Mouse (Mus musculus) hindbrain, embryonic 13.5 days (tissue): ENCODE results near the gene Rufy3. TPM values are rescaled to one million over a fixed set of nuclear protein-coding genes. Genes with fewer than 3 reads are reported as not detected.

Experiments
- ATAC-seq: fragments of 200-750 bp; cut with Nextera tagmentation; 2 replicates; pipeline ENCODE4 v1.8.0; 2017; ENCODE audit warnings: moderate TSS enrichment; ENCODE audit not compliant: low FRiP score
- H3K27ac ChIP-seq: fragments of 300-500 bp; sonication (generic); 2 replicates; pipeline ENCODE4 v1.5.1; 2015; ENCODE audit warnings: inconsistent platforms, mild to moderate bottlenecking, moderate library complexity
- H3K27me3 ChIP-seq: fragments of 300-500 bp; sonication (generic); 2 replicates; pipeline ENCODE4 v1.6.1; 2015; ENCODE audit warnings: mild to moderate bottlenecking, inconsistent platforms
- H3K36me3 ChIP-seq: fragments of 300-500 bp; sonication (generic); 2 replicates; pipeline ENCODE4 v1.6.1; 2015; ENCODE audit warnings: mild to moderate bottlenecking, inconsistent platforms
- H3K4me1 ChIP-seq: fragments of 300-500 bp; sonication (generic); replicated peaks from 2 replicates; pipeline ENCODE4 v1.6.1; 2015; ENCODE audit warnings: inconsistent platforms
- H3K4me2 ChIP-seq: fragments of 300-500 bp; sonication (generic); 2 replicates; pipeline ENCODE4 v1.6.1; 2015; ENCODE audit warnings: inconsistent platforms, mild to moderate bottlenecking, moderate library complexity
- H3K4me3 ChIP-seq: fragments of 300-500 bp; sonication (generic); 2 replicates; pipeline ENCODE4 v1.5.1; 2015; ENCODE audit warnings: mild to moderate bottlenecking, inconsistent platforms
- H3K9ac ChIP-seq: fragments of 300-500 bp; sonication (generic); 2 replicates; pipeline ENCODE4 v1.6.1; 2015; ENCODE audit warnings: mild to moderate bottlenecking, inconsistent platforms
- H3K9me3 ChIP-seq: fragments of 300-500 bp; sonication (generic); 2 replicates; pipeline ENCODE4 v1.6.1; 2016; ENCODE audit warnings: inconsistent platforms
- WGBS: fragments of 180-500 bp; shearing (Covaris S2); methylation state at CpG from one replicate; pipeline ENCODE4 v1.1.7; 2015; 5-methylcytosine and 5-hydroxymethylcytosine counted together
- polyA plus RNA-seq: library from polyadenylated mRNA; unstranded; fragments of >200 nt; fragmentation: Nextera tagmentation; extraction: Ambion mirVana; gene quantifications from 2 replicates; pipeline ENCODE4 v1.2.1, GENCODE M21; 2015

The Rufy3 gene
- polyA plus RNA-seq, 1 experiment from 2014 or later: 299 TPM

- Histone ChIP-seq H3K27me3 (no peaks in the 10 kb centered on the region), H3K4me1 (peaks cover 34% of the 10 kb centered on the region), H3K4me3 (peak overlapping the region; percentile 83), H3K36me3 (no peaks in the 10 kb centered on the region), H3K4me2 (peak overlapping the region; percentile 79), H3K27ac (peak overlapping the region; percentile 84), H3K9me3 (no peaks in the 10 kb centered on the region), H3K9ac (peak overlapping the region; percentile 91)
- ATAC-seq: peak; percentile 95
- WGBS: 25% methylated on average over 9 of the region's 9 CpGs
Measured at GRCm38 (mm10) chr5:88583271-88584031, 18.6 kb downstream of the Rufy3 start.

GRCm38 (mm10) chr5:88584061-88584460 is 19.2 kb downstream of the Rufy3 start:
- peak overlapping the region; percentile 79 for H3K4me2 ChIP-seq
- peak; percentile 33 for ATAC-seq
- peak overlapping the region; percentile 84 for H3K27ac ChIP-seq
- WGBS: 12% methylated on average over 9 of the region's 9 CpGs
- no peaks in the 10 kb centered on the region for H3K9me3 ChIP-seq
- no peaks in the 10 kb centered on the region for H3K27me3 ChIP-seq
- H3K4me1 ChIP-seq: peaks cover 40% of the 10 kb centered on the region
- H3K4me3 ChIP-seq: peak overlapping the region; percentile 83
- H3K36me3 ChIP-seq: no peaks in the 10 kb centered on the region
- peak overlapping the region; percentile 91 for H3K9ac ChIP-seq

DNA sequence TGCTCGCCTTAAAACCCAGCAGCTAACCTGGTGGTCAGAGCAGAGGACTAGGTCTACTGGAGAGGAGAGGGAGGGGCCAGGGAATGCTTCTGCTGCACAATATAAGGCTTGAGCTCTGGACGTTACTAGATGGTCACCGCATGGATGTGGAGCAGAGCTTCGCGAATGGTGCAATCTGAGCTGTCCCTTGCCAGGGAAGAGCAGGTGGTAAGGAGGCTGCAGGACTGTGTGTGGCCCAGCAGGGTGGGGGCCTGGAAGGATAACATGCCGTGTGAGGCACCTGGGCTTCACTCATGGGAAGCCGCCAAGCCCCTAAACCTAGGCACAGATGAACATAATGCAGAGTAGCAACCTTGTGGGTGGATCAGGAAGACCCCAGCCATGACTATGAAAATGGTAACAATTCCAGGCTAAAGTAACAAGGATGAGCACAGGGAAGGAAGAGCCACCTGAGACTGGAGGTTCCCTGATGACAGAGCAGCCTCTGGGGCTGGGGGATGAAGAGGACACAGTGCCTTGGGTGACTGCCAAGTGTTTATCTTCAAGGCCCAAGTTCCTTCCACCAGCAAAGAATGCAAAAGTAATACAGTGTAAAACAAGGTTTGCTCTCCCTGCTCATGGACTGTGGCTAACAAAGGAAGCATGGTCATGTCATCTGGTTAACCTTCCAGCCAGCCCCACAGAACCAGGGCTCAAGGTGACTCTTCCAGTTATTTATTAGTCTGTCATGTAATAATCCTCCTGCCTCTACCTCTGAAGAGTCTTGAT is 21.8 kb downstream of the Rufy3 start:
- no peak for ATAC-seq
- Histone ChIP-seq H3K4me2 (peak overlapping the region; percentile 79), H3K27me3 (no peaks in the 10 kb centered on the region), H3K9me3 (no peaks in the 10 kb centered on the region), H3K36me3 (peaks cover 6% of the 10 kb centered on the region), H3K27ac (peak overlapping the region; percentile 9), H3K9ac (peak overlapping the region; percentile 91), H3K4me3 (peak overlapping the region; percentile 83), H3K4me1 (peaks cover 51% of the 10 kb centered on the region)
- 48% methylated on average over 7 of the region's 7 CpGs for WGBS

GRCm38 (mm10) chr5:88587211-88587934 is 22.5 kb downstream of the Rufy3 start:
- H3K27me3 ChIP-seq: no peaks in the 10 kb centered on the region
- H3K4me1 ChIP-seq: peaks cover 51% of the 10 kb centered on the region
- H3K4me2 ChIP-seq: peak overlapping the region; percentile 79
- H3K36me3 ChIP-seq: peaks cover 9% of the 10 kb centered on the region
- H3K9me3 ChIP-seq: no peaks in the 10 kb centered on the region
- WGBS: 19% methylated on average over 13 of the region's 13 CpGs
- H3K9ac ChIP-seq: peak overlapping the region; percentile 91
- H3K4me3 ChIP-seq: peak overlapping the region; percentile 83
- peak overlapping the region; percentile 74 for H3K27ac ChIP-seq
- ATAC-seq: peak; percentile 2; the same call in 1 of the 2 replicates

DNA sequence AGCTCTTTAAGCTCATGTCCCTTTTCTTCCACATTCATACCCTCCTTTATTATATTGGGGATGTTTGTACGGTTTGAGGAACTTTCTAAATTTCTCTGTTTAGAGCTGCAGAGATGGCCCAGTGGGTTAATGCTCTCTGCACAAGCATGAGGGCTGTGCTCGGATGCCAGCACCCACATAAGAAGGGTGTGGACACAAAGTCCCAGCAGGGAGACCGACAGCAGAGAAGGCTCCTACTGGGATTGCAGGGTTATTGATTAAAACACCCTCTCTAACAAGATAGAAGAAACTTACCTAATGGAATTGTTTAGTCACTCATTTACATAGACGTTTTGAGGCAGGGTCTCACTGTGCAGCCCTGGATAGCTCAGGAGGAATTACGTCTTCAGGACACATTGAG is 23.6 kb downstream of the Rufy3 start:
- 42% methylated on average over 5 of the region's 5 CpGs for WGBS
- Histone ChIP-seq H3K27ac (no peak overlapping the region), H3K9ac (peak overlapping the region; percentile 61), H3K4me2 (peak overlapping the region; percentile 45), H3K36me3 (peaks cover 14% of the 10 kb centered on the region), H3K27me3 (no peaks in the 10 kb centered on the region), H3K4me3 (peak overlapping the region; percentile 19; the same call in 1 of the 2 replicates), H3K9me3 (no peaks in the 10 kb centered on the region), H3K4me1 (peaks cover 51% of the 10 kb centered on the region)
- no peak for ATAC-seq

- Histone ChIP-seq H3K4me3 (no peak overlapping the region), H3K9me3 (no peaks in the 10 kb centered on the region), H3K36me3 (peaks cover 37% of the 10 kb centered on the region), H3K27me3 (no peaks in the 10 kb centered on the region), H3K9ac (no peak overlapping the region), H3K4me2 (no peak overlapping the region), H3K4me1 (peaks cover 18% of the 10 kb centered on the region), H3K27ac (no peak overlapping the region; the same call in 1 of the 2 replicates)
- no peak for ATAC-seq
- whole genome bisulfite sequencing: 91% methylated on average over 13 of the region's 13 CpGs
Measured at GRCm38 (mm10) chr5:88593421-88594172, 28.8 kb downstream of the Rufy3 start.

DNA sequence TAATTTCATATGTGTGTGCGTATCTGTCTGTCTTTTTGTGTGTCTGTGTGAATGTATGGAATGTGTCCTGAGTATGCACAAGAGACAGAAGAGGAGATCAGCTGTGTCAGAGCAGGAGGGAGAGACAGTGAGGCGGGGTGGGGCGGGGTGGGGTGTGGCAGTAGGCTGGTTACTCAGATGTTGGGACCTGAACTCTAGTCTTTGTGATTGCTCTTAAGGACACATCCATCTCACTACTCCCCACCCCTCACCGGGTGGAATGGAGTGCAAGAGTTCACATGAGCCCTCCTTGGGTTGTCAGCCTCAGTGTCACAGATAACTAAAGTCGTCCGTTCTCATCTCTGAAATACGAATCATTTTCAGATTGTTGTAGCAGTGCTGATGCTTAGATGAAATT is 29.3 kb downstream of the Rufy3 start:
- 89% methylated on average over 7 of the region's 7 CpGs for WGBS
- no peak for ATAC-seq

DNA sequence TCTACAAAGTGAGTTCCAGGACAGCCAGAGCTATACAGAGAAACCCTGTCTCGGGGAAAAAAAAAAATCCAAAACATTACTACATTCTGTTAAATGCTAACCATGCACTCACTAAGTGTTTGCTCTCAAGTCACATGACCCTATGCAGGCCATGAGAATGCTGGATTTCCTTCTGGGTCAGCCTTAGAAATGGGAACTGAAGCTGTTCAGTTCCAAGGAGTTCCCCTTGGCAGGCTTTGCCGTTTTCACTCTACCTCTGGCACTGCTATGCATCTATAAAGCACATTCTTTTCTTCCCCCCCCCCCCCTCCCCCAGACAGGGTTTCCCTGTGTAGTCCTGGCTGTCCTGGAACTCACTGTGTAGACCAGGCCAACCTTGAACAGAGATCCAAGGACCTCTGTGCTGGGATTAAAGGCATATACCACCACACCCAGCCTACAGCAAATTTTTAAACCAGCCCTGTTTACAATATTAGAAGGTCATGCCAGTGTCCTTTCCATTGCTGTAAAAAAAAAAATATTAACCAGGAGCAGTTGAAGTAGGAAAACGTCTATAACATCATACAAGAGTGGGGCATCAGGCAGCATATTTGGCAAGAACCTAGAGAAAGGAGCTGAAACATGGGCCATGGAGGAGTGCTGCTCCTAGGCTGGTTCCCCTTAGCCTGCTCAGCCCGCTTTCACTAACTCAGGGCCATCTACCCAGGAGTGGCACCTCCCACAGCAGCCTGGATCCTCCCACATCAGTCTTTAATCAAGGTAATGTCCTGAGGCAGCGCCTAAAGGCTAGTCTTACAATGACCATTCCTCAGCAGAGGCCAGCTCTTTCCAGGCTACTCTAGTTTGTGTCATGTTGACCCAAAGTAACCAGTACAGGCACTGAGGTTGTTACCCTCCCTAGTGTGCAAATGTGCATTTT is 31.0 kb downstream of the Rufy3 start:
- Histone ChIP-seq H3K4me3 (no peak overlapping the region), H3K9ac (no peak overlapping the region), H3K9me3 (no peaks in the 10 kb centered on the region), H3K36me3 (peaks cover 36% of the 10 kb centered on the region), H3K27ac (no peak overlapping the region), H3K27me3 (no peaks in the 10 kb centered on the region), H3K4me2 (no peak overlapping the region), H3K4me1 (0 out of 2 replicates have a peak, but pooled peaks cover 3% of the 10 kb centered on the region)
- WGBS: 88% methylated on average over 5 of the region's 5 CpGs
- no peak for ATAC-seq

More for the DNA sequence above, 29.3 kb downstream of the Rufy3 start:
- H3K4me1 ChIP-seq: peaks cover 12% of the 10 kb centered on the region
- H3K9ac ChIP-seq: no peak overlapping the region
- H3K9me3 ChIP-seq: no peaks in the 10 kb centered on the region
- no peak overlapping the region for H3K27ac ChIP-seq
- H3K4me2 ChIP-seq: no peak overlapping the region
- peaks cover 41% of the 10 kb centered on the region for H3K36me3 ChIP-seq
- H3K27me3 ChIP-seq: no peaks in the 10 kb centered on the region
- H3K4me3 ChIP-seq: no peak overlapping the region

DNA sequence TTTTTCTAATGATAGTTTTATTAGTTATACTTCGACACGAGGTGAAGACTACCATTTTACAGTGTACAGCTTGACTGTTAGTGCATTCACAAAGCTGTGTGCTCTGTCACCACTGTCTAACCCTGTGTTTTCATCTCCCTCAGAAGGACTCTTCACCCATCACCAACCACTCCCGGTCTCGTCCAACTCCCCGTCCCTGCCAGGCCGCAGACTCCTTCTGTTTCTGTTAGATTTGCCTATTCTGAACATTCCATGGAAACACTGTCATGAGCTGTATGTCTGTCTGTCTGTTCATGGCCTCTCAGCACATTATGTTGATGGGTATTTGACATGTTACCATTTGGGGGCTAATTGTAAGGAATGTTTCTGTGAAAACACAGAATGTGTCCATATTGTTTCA is 34.1 kb downstream of the Rufy3 start:
- WGBS: 92% methylated on average over 6 of the region's 6 CpGs
- no peak overlapping the region for H3K4me2 ChIP-seq
- ATAC-seq: no peak
- H3K9me3 ChIP-seq: no peaks in the 10 kb centered on the region
- H3K36me3 ChIP-seq: peaks cover 27% of the 10 kb centered on the region
- H3K4me3 ChIP-seq: no peak overlapping the region
- no peak overlapping the region for H3K27ac ChIP-seq
- H3K9ac ChIP-seq: no peak overlapping the region
- H3K27me3 ChIP-seq: no peaks in the 10 kb centered on the region
- H3K4me1 ChIP-seq: no peaks in the 10 kb centered on the region

- ATAC-seq: no peak
Measured at GRCm38 (mm10) chr5:88602030-88602429, 37.2 kb downstream of the Rufy3 start.

GRCm38 (mm10) chr5:88602713-88603112 is 37.9 kb downstream of the Rufy3 start:
- Histone ChIP-seq H3K36me3 (peaks cover 18% of the 10 kb centered on the region), H3K27ac (no peak overlapping the region), H3K27me3 (no peaks in the 10 kb centered on the region), H3K4me1 (no peaks in the 10 kb centered on the region), H3K9ac (no peak overlapping the region), H3K4me2 (no peak overlapping the region), H3K9me3 (no peaks in the 10 kb centered on the region), H3K4me3 (no peak overlapping the region)
- whole genome bisulfite sequencing: 84% methylated on average over 3 of the region's 3 CpGs
- ATAC-seq: no peak

More at GRCm38 (mm10) chr5:88602030-88602429, 37.2 kb downstream of the Rufy3 start:
- Histone ChIP-seq H3K9ac (no peak overlapping the region), H3K4me3 (no peak overlapping the region), H3K4me2 (no peak overlapping the region), H3K36me3 (peaks cover 23% of the 10 kb centered on the region), H3K27ac (no peak overlapping the region), H3K27me3 (no peaks in the 10 kb centered on the region), H3K4me1 (no peaks in the 10 kb centered on the region), H3K9me3 (no peaks in the 10 kb centered on the region)
- 77% methylated on average over 2 of the region's 2 CpGs for WGBS
